Mouse (Mus musculus) myocyte (in vitro differentiated cells): ENCODE measurements around the gene Kank1.

Experiments
- CEBPB ChIP-seq: IDR thresholded peaks from 2 replicates; pipeline ENCODE4 v1.6.1; 2011; ENCODE audit warnings: mild to moderate bottlenecking, moderate library complexity; ENCODE audit not compliant: poor library complexity, insufficient read depth, severe bottlenecking
- MAX ChIP-seq: IDR thresholded peaks from one replicate; pipeline ENCODE4 v1.6.1; 2011; ENCODE audit warnings: low read depth, mild to moderate bottlenecking, control low read depth
- POLR2A ChIP-seq: IDR thresholded peaks from one replicate; pipeline ENCODE4 v1.6.1; 2011; ENCODE audit warnings: low read depth, mild to moderate bottlenecking, control low read depth, moderate library complexity; ENCODE audit not compliant: insufficient read length
- POLR2AphosphoS2 ChIP-seq: IDR thresholded peaks from one replicate; pipeline ENCODE4 v1.6.1; 2011; ENCODE audit warnings: low read depth, control low read depth; ENCODE audit not compliant: insufficient read length
- SRF ChIP-seq: IDR thresholded peaks from one replicate; pipeline ENCODE4 v1.6.1; 2011; ENCODE audit warnings: low read depth; ENCODE audit not compliant: control insufficient read depth, insufficient read length

DNA sequence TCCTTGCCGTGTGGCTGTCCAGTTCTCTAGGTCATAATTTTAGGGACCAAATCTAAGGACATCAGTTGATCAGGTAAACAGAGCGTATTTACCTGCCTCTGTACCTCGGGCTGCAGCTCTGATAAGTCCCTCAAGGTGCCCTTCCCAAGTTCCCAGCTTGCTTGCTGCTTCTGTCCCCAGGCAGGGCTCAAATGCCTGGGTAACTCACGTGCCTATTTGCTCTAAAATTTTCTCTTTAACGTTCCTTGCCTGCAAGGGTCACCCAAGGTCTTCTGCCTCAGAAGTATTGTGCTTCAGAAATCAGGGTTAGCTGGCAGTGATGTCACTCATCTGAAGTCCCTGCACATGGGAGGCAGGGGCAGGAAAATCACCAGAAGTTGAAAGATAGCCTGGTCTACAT is 210.6 kb downstream of the Kank1 start:
- TF ChIP-seq MAX (no peak), POLR2A (no peak), SRF (no peak), POLR2AphosphoS2 (no peak), CEBPB (no peak)
